8 mouse cellular contexts compared by ENCODE assay signal in the genomic region with DNA sequence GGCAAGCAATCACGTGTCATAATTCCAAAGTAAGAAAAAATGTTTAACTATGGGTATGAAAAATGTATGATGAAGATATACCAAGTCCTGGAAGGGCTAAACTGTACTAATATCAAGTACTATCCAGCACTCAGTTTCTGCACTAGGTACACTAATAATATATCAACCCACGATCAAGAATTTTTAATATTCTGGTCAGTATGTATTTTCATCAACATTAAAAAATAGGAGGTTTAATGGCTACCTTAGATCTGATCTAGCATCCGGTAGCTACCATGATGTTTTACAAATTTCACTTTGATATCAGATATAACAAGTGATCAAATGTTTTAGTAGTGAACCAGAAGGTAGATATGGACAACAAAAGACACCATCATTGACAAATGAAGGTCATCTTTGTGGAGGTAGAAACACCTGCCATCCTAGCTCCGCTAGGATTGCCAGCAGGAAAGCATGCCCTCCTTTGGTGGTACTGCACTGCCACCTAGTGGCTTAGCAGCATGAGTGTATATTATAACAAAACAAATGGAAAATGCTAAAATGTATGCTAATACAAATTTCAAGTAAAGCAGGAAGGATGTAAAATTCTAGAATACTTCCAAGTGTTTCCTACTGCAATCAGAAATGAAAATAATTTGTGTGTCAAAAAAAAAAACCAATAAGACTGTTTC. TPM values are rescaled to one million over a fixed set of nuclear protein-coding genes. Genes with fewer than 3 reads are reported as not detected.
DNase-seq lines count a peak whose midpoint lies in the region; ATAC-seq lines count a peak whose summit lies in the region.

No protein-coding gene starts in this region.

- no peaks in the 10 kb centered on the region for H3K4me1 ChIP-seq in forebrain, embryonic 14.5 days (ENCODE audit: control insufficient read depth, insufficient read depth, low read length)

- H3K9me3 ChIP-seq in forebrain, embryonic 14.5 days (replicated peaks; ENCODE audit: control insufficient read depth, low read length), result no peaks in the 10 kb centered on the region

- H3K4me3 ChIP-seq in forebrain, embryonic 14.5 days (ENCODE audit: low read depth, low read length), result no peak overlapping the region

- no peak overlapping the region for H3K27ac ChIP-seq in forebrain, embryonic 14.5 days (ENCODE audit: low read depth, low read length)

- H3K4me2 ChIP-seq in forebrain, embryonic 14.5 days (ENCODE audit: low read length), result no peak overlapping the region

- H3K9ac ChIP-seq in forebrain, embryonic 14.5 days (ENCODE audit: low read length), result no peak overlapping the region

- 45% methylated on average over 4 of the region's 4 CpGs for WGBS in forebrain, embryonic 14.5 days

- peak; percentile 36 for DNase-seq in gastrocnemius, adult 18-20 months (ENCODE audit: low spot score)
- no peak for DNase-seq in gastrocnemius, postnatal 25 days
- peak; percentile 59 for DNase-seq in ES-CJ7 (ENCODE audit: low read depth, low spot score)
- DNase-seq in forebrain, embryonic 14.5 days (ENCODE audit: low spot score), result peak; percentile 82
- peak; percentile 45 for DNase-seq in kidney, postnatal 14 days
- peak; percentile 45 for DNase-seq in lung, postnatal 36 days
- peak; percentile 63 for DNase-seq in right cerebral cortex, postnatal 14 days

- no peaks in the 10 kb centered on the region for H3K27me3 ChIP-seq in forebrain, embryonic 14.5 days (replicated peaks; ENCODE audit: control insufficient read depth, insufficient read depth, low read length)

- H3K36me3 ChIP-seq in forebrain, embryonic 14.5 days (ENCODE audit: control insufficient read depth, insufficient read depth, low read length), result no peaks in the 10 kb centered on the region

- ATAC-seq in cerebellum, adult (ENCODE audit: insufficient number of reproducible peaks, low FRiP score, low TSS enrichment), result peak; percentile 82
- ATAC-seq in forebrain, embryonic 14.5 days, result peak; percentile 90; the same call in 1 of the 2 replicates

RNA-seq across cellular contexts. Expression of gene Gm527, which starts 20.5 kb away (rescaled TPM):
- 1 to 10 TPM; 2.4 to 3.5 TPM for total RNA-seq in gastrocnemius, adult 18-20 months (2021)
- 1 to 10 TPM; 2.0 to 3.3 TPM for total RNA-seq in gastrocnemius, postnatal 25 days (2021)
- polyA plus RNA-seq in forebrain, embryonic 14.5 days (2014; fragmentation: Nextera tagmentation; extraction: Ambion mirVana), result 1.7 and 2.9 TPM in 2 replicates
